Mouse (Mus musculus): ENCODE results near the gene Iqsec1. TPM values are rescaled to one million over a fixed set of nuclear protein-coding genes. Genes with fewer than 3 reads are reported as not detected.

The Iqsec1 gene
- polyA plus RNA-seq, 1 experiment from 2014 or later = 21.5 TPM

- no peaks in the 10 kb centered on the region for H3K27me3 ChIP-seq (replicated peaks)
- H3K4me3 ChIP-seq (replicated peaks) = no peak overlapping the region
- H3K27ac ChIP-seq (replicated peaks) = no peak overlapping the region
- no peak overlapping the region for H3K9ac ChIP-seq (replicated peaks)
- no peaks in the 10 kb centered on the region for H3K36me3 ChIP-seq
- H3K9me3 ChIP-seq (replicated peaks) = no peaks in the 10 kb centered on the region
- H3K4me2 ChIP-seq = no peak overlapping the region
- ATAC-seq (ENCODE audit: low FRiP score) = no peak
- H3K4me1 ChIP-seq = peaks cover 14% of the 10 kb centered on the region
Measured at GRCm38 (mm10) chr6:90790901-90791300, 197.6 kb downstream of the Iqsec1 start.

- Histone ChIP-seq H3K9me3 (replicated peaks) (no peaks in the 10 kb centered on the region), H3K36me3 (no peaks in the 10 kb centered on the region), H3K9ac (replicated peaks) (no peak overlapping the region), H3K4me2 (no peak overlapping the region), H3K27ac (replicated peaks) (no peak overlapping the region), H3K4me1 (peaks cover 20% of the 10 kb centered on the region), H3K4me3 (replicated peaks) (no peak overlapping the region), H3K27me3 (replicated peaks) (no peaks in the 10 kb centered on the region)
- ATAC-seq (ENCODE audit: low FRiP score) = no peak
- 88% methylated on average over 5 of the region's 5 CpGs for WGBS
Measured at GRCm38 (mm10) chr6:90789520-90789919, 199.0 kb downstream of the Iqsec1 start.

- no peak overlapping the region for H3K9ac ChIP-seq (replicated peaks)
- H3K4me1 ChIP-seq = peaks cover 39% of the 10 kb centered on the region
- no peak overlapping the region for H3K4me2 ChIP-seq
- no peaks in the 10 kb centered on the region for H3K36me3 ChIP-seq
- no peaks in the 10 kb centered on the region for H3K27me3 ChIP-seq (replicated peaks)
- whole genome bisulfite sequencing = 95% methylated on average over 3 of the region's 3 CpGs
- ATAC-seq (ENCODE audit: low FRiP score) = no peak
- no peaks in the 10 kb centered on the region for H3K9me3 ChIP-seq (replicated peaks)
- H3K27ac ChIP-seq (replicated peaks) = no peak overlapping the region
- H3K4me3 ChIP-seq (replicated peaks) = no peak overlapping the region
Measured at GRCm38 (mm10) chr6:90787587-90787986, 200.9 kb downstream of the Iqsec1 start.

- no peak overlapping the region for H3K9ac ChIP-seq (replicated peaks)
Measured at GRCm38 (mm10) chr6:90787036-90787435, 201.4 kb downstream of the Iqsec1 start.

GRCm38 (mm10) chr6:90786589-90786988, 201.9 kb downstream of the Iqsec1 start:
- 0 out of 2 replicates have a peak, but pooled peaks have one; percentile 16 for ATAC-seq (ENCODE audit: low FRiP score)
- peak overlapping the region; percentile 71 for H3K27ac ChIP-seq (replicated peaks)
- no peaks in the 10 kb centered on the region for H3K36me3 ChIP-seq
- H3K4me1 ChIP-seq = peaks cover 49% of the 10 kb centered on the region
- 19% methylated on average over 3 of the region's 3 CpGs for WGBS
- no peaks in the 10 kb centered on the region for H3K9me3 ChIP-seq (replicated peaks)
- H3K4me2 ChIP-seq = no peak overlapping the region
- no peak overlapping the region for H3K4me3 ChIP-seq (replicated peaks)
- no peak overlapping the region for H3K9ac ChIP-seq (replicated peaks)
- no peaks in the 10 kb centered on the region for H3K27me3 ChIP-seq (replicated peaks)

More at GRCm38 (mm10) chr6:90787036-90787435, 201.4 kb downstream of the Iqsec1 start:
- Histone ChIP-seq H3K4me3 (replicated peaks) (no peak overlapping the region), H3K27me3 (replicated peaks) (no peaks in the 10 kb centered on the region), H3K4me2 (no peak overlapping the region), H3K27ac (replicated peaks) (peak overlapping the region; percentile 71), H3K36me3 (no peaks in the 10 kb centered on the region), H3K4me1 (peaks cover 44% of the 10 kb centered on the region), H3K9me3 (replicated peaks) (no peaks in the 10 kb centered on the region)
- 50% methylated on average over 6 of the region's 6 CpGs for WGBS
- ATAC-seq (ENCODE audit: low FRiP score) = no peak

- H3K4me3 ChIP-seq (replicated peaks) = no peak overlapping the region
- peak overlapping the region; percentile 92 for H3K27ac ChIP-seq (replicated peaks)
- H3K4me1 ChIP-seq = peaks cover 75% of the 10 kb centered on the region
- H3K4me2 ChIP-seq = no peak overlapping the region
- no peak overlapping the region for H3K9ac ChIP-seq (replicated peaks)
- no peaks in the 10 kb centered on the region for H3K9me3 ChIP-seq (replicated peaks)
- ATAC-seq (ENCODE audit: low FRiP score) = peak; percentile 10; the same call in 1 of the 2 replicates
- WGBS = 32% methylated on average over 4 of the region's 4 CpGs
- no peaks in the 10 kb centered on the region for H3K27me3 ChIP-seq (replicated peaks)
- H3K36me3 ChIP-seq = no peaks in the 10 kb centered on the region
Measured at GRCm38 (mm10) chr6:90783945-90784344, 204.5 kb downstream of the Iqsec1 start.

- Histone ChIP-seq H3K36me3 (no peaks in the 10 kb centered on the region), H3K27ac (replicated peaks) (peak overlapping the region; percentile 92), H3K27me3 (replicated peaks) (no peaks in the 10 kb centered on the region), H3K4me1 (peaks cover 80% of the 10 kb centered on the region), H3K4me3 (replicated peaks) (no peak overlapping the region), H3K9ac (replicated peaks) (no peak overlapping the region), H3K9me3 (replicated peaks) (no peaks in the 10 kb centered on the region), H3K4me2 (no peak overlapping the region)
- no peak for ATAC-seq (ENCODE audit: low FRiP score)
Measured at GRCm38 (mm10) chr6:90783176-90783575, 205.3 kb downstream of the Iqsec1 start.

- ATAC-seq (ENCODE audit: low FRiP score) = peak; percentile 78
- Histone ChIP-seq H3K9me3 (replicated peaks) (no peaks in the 10 kb centered on the region), H3K4me3 (replicated peaks) (peak overlapping the region; percentile 15), H3K27me3 (replicated peaks) (no peaks in the 10 kb centered on the region), H3K27ac (replicated peaks) (peak overlapping the region; percentile 92), H3K9ac (replicated peaks) (peak overlapping the region; percentile 36), H3K4me1 (peaks cover 76% of the 10 kb centered on the region), H3K4me2 (peak overlapping the region; percentile 40), H3K36me3 (no peaks in the 10 kb centered on the region)
- 5% methylated on average over 19 of the region's 19 CpGs for WGBS
Measured at GRCm38 (mm10) chr6:90781921-90782770, 206.3 kb downstream of the Iqsec1 start.

- H3K36me3 ChIP-seq = no peaks in the 10 kb centered on the region
- H3K27ac ChIP-seq (replicated peaks) = peak overlapping the region; percentile 92
- no peak for ATAC-seq (ENCODE audit: low FRiP score)
- H3K9ac ChIP-seq (replicated peaks) = no peak overlapping the region
- H3K4me3 ChIP-seq (replicated peaks) = no peak overlapping the region
- H3K27me3 ChIP-seq (replicated peaks) = no peaks in the 10 kb centered on the region
- H3K9me3 ChIP-seq (replicated peaks) = no peaks in the 10 kb centered on the region
- peak overlapping the region; percentile 40 for H3K4me2 ChIP-seq
- peaks cover 66% of the 10 kb centered on the region for H3K4me1 ChIP-seq
- WGBS = 35% methylated on average over 2 of the region's 2 CpGs
Measured at GRCm38 (mm10) chr6:90780532-90780931, 208.0 kb downstream of the Iqsec1 start.

GRCm38 (mm10) chr6:90778841-90779240, 209.6 kb downstream of the Iqsec1 start:
- Histone ChIP-seq H3K27ac (replicated peaks) (peak overlapping the region; percentile 92; the same call in 1 of the 2 replicates), H3K9ac (replicated peaks) (no peak overlapping the region)

GRCm38 (mm10) chr6:90777302-90777701, 211.2 kb downstream of the Iqsec1 start:
- no peaks in the 10 kb centered on the region for H3K27me3 ChIP-seq (replicated peaks)
- ATAC-seq (ENCODE audit: low FRiP score) = no peak
- no peak overlapping the region for H3K9ac ChIP-seq (replicated peaks)

More at GRCm38 (mm10) chr6:90778841-90779240, 209.6 kb downstream of the Iqsec1 start:
- ATAC-seq (ENCODE audit: low FRiP score) = no peak
- Histone ChIP-seq H3K27me3 (replicated peaks) (no peaks in the 10 kb centered on the region), H3K4me1 (peaks cover 53% of the 10 kb centered on the region), H3K4me3 (replicated peaks) (no peak overlapping the region), H3K4me2 (peak overlapping the region; percentile 40), H3K9me3 (replicated peaks) (no peaks in the 10 kb centered on the region), H3K36me3 (no peaks in the 10 kb centered on the region)
- WGBS = 33% methylated on average over 6 of the region's 6 CpGs

GRCm38 (mm10) chr6:90775606-90776005, 212.9 kb downstream of the Iqsec1 start:
- no peaks in the 10 kb centered on the region for H3K36me3 ChIP-seq
- H3K4me3 ChIP-seq (replicated peaks) = no peak overlapping the region
- no peak for ATAC-seq (ENCODE audit: low FRiP score)
- no peak overlapping the region for H3K27ac ChIP-seq (replicated peaks)
- WGBS = 97% methylated on average over 1 of the region's 1 CpGs
- H3K4me2 ChIP-seq = no peak overlapping the region
- no peaks in the 10 kb centered on the region for H3K27me3 ChIP-seq (replicated peaks)
- no peaks in the 10 kb centered on the region for H3K9me3 ChIP-seq (replicated peaks)
- peaks cover 24% of the 10 kb centered on the region for H3K4me1 ChIP-seq
- no peak overlapping the region for H3K9ac ChIP-seq (replicated peaks)

More at GRCm38 (mm10) chr6:90777302-90777701, 211.2 kb downstream of the Iqsec1 start:
- Histone ChIP-seq H3K27ac (replicated peaks) (no peak overlapping the region), H3K36me3 (no peaks in the 10 kb centered on the region), H3K4me1 (peaks cover 38% of the 10 kb centered on the region), H3K4me3 (replicated peaks) (no peak overlapping the region), H3K4me2 (no peak overlapping the region), H3K9me3 (replicated peaks) (no peaks in the 10 kb centered on the region)
- 83% methylated on average over 1 of the region's 1 CpGs for WGBS
